Mouse (Mus musculus): ENCODE data around the gene Olfr1367. TPM values are rescaled to one million over a fixed set of nuclear protein-coding genes. Genes with fewer than 3 reads are reported as not detected.

Olfr1367 gene
- polyA plus RNA-seq (2015; fragmentation: Nextera tagmentation; extraction: Ambion mirVana), result not detected in 2 replicates

- Histone ChIP-seq H3K27me3 (replicated peaks) (no peaks in the 10 kb centered on the region), H3K27ac (no peak within 1 kb of the TSS), H3K9ac (no peak within 1 kb of the TSS), H3K4me1 (replicated peaks) (no peaks in the 10 kb centered on the region), H3K4me2 (replicated peaks) (no peak within 1 kb of the TSS), H3K9me3 (no peaks in the 10 kb centered on the region), H3K4me3 (replicated peaks) (no peak within 1 kb of the TSS), H3K36me3 (no peaks in the 10 kb centered on the region)
- WGBS, result 83% methylated on average over 1 of the region's 1 CpGs
- no peak for ATAC-seq
Observed at GRCm38 (mm10) chr13:21346610-21347009, at the start of gene Olfr1367. Olfr1367 (plus strand) TSS chr13:21346910.

- 27% methylated on average over 3 of the region's 3 CpGs for WGBS
- H3K4me3 ChIP-seq (replicated peaks), result no peak overlapping the region
- no peaks in the 10 kb centered on the region for H3K4me1 ChIP-seq (replicated peaks)
- no peaks in the 10 kb centered on the region for H3K36me3 ChIP-seq
- H3K27ac ChIP-seq, result no peak overlapping the region
- peak; percentile 63; the same call in 1 of the 2 replicates for ATAC-seq
- no peaks in the 10 kb centered on the region for H3K27me3 ChIP-seq (replicated peaks)
- H3K4me2 ChIP-seq (replicated peaks), result no peak overlapping the region
- no peak overlapping the region for H3K9ac ChIP-seq
- no peaks in the 10 kb centered on the region for H3K9me3 ChIP-seq
Observed at GRCm38 (mm10) chr13:21298557-21298956, 48.2 kb upstream of the Olfr1367 start.

- 60% methylated on average over 3 of the region's 3 CpGs for WGBS
- Histone ChIP-seq H3K4me2 (replicated peaks) (no peak overlapping the region), H3K27ac (no peak overlapping the region), H3K4me3 (replicated peaks) (no peak overlapping the region), H3K4me1 (replicated peaks) (no peaks in the 10 kb centered on the region), H3K9ac (no peak overlapping the region), H3K27me3 (replicated peaks) (no peaks in the 10 kb centered on the region), H3K9me3 (no peaks in the 10 kb centered on the region), H3K36me3 (no peaks in the 10 kb centered on the region)
- no peak for ATAC-seq
Observed at GRCm38 (mm10) chr13:21304483-21305066, 42.1 kb upstream of the Olfr1367 start.

- Histone ChIP-seq H3K4me1 (replicated peaks) (no peaks in the 10 kb centered on the region), H3K36me3 (no peaks in the 10 kb centered on the region), H3K9ac (no peak overlapping the region), H3K4me2 (replicated peaks) (no peak overlapping the region), H3K27ac (no peak overlapping the region), H3K9me3 (no peaks in the 10 kb centered on the region), H3K27me3 (replicated peaks) (no peaks in the 10 kb centered on the region), H3K4me3 (replicated peaks) (no peak overlapping the region)
- ATAC-seq, result no peak
- 53% methylated on average over 2 of the region's 2 CpGs for WGBS
Observed at GRCm38 (mm10) chr13:21309788-21310187, 36.9 kb upstream of the Olfr1367 start.

- H3K27me3 ChIP-seq (replicated peaks), result no peaks in the 10 kb centered on the region
- 24% methylated on average over 3 of the region's 3 CpGs for WGBS
- H3K4me3 ChIP-seq (replicated peaks), result no peak within 1 kb of the TSS
- H3K36me3 ChIP-seq, result no peaks in the 10 kb centered on the region
- no peak within 1 kb of the TSS for H3K9ac ChIP-seq
- no peak within 1 kb of the TSS for H3K4me2 ChIP-seq (replicated peaks)
- no peaks in the 10 kb centered on the region for H3K4me1 ChIP-seq (replicated peaks)
- no peak for ATAC-seq
- no peaks in the 10 kb centered on the region for H3K9me3 ChIP-seq
- no peak within 1 kb of the TSS for H3K27ac ChIP-seq
Observed at GRCm38 (mm10) chr13:21311926-21312325, 34.8 kb upstream of the Olfr1367 start, which contains the start of gene Gpx6. Gpx6 (plus strand) TSS chr13:21312125.

- Histone ChIP-seq H3K4me2 (replicated peaks) (no peak overlapping the region), H3K4me3 (replicated peaks) (no peak overlapping the region), H3K27me3 (replicated peaks) (no peaks in the 10 kb centered on the region), H3K9ac (no peak overlapping the region), H3K36me3 (no peaks in the 10 kb centered on the region), H3K9me3 (no peaks in the 10 kb centered on the region), H3K4me1 (replicated peaks) (no peaks in the 10 kb centered on the region), H3K27ac (no peak overlapping the region)
- ATAC-seq, result no peak
- 50% methylated on average over 4 of the region's 5 CpGs for WGBS
Observed at GRCm38 (mm10) chr13:21312854-21313253, 33.9 kb upstream of the Olfr1367 start.

GRCm38 (mm10) chr13:21313903-21314302 is 32.8 kb upstream of the Olfr1367 start:
- Histone ChIP-seq H3K4me1 (replicated peaks) (no peaks in the 10 kb centered on the region), H3K9me3 (no peaks in the 10 kb centered on the region), H3K27me3 (replicated peaks) (no peaks in the 10 kb centered on the region), H3K9ac (no peak overlapping the region), H3K4me3 (replicated peaks) (no peak overlapping the region), H3K4me2 (replicated peaks) (no peak overlapping the region), H3K36me3 (no peaks in the 10 kb centered on the region), H3K27ac (no peak overlapping the region)
- ATAC-seq, result no peak
- 76% methylated on average over 4 of the region's 4 CpGs for WGBS

- Histone ChIP-seq H3K9ac (no peak overlapping the region), H3K4me1 (replicated peaks) (no peaks in the 10 kb centered on the region), H3K9me3 (no peaks in the 10 kb centered on the region), H3K27me3 (replicated peaks) (no peaks in the 10 kb centered on the region), H3K27ac (no peak overlapping the region), H3K4me2 (replicated peaks) (no peak overlapping the region), H3K4me3 (replicated peaks) (no peak overlapping the region), H3K36me3 (no peaks in the 10 kb centered on the region)
- WGBS, result 60% methylated on average over 3 of the region's 3 CpGs
- no peak for ATAC-seq
Observed at GRCm38 (mm10) chr13:21320262-21320661, 26.4 kb upstream of the Olfr1367 start.

- Histone ChIP-seq H3K36me3 (no peaks in the 10 kb centered on the region), H3K27ac (no peak overlapping the region), H3K27me3 (replicated peaks) (no peaks in the 10 kb centered on the region), H3K4me3 (replicated peaks) (peak overlapping the region; percentile 30), H3K4me1 (replicated peaks) (no peaks in the 10 kb centered on the region), H3K4me2 (replicated peaks) (peak overlapping the region; percentile 59), H3K9me3 (no peaks in the 10 kb centered on the region), H3K9ac (0 out of 2 replicates have a peak overlapping the region, but pooled peaks have one; percentile 17)
- ATAC-seq, result no peak
- 6% methylated on average over 18 of the region's 18 CpGs for whole genome bisulfite sequencing
Observed at GRCm38 (mm10) chr13:21321890-21322494, 24.7 kb upstream of the Olfr1367 start.

GRCm38 (mm10) chr13:21322509-21323375 is 24.0 kb upstream of the Olfr1367 start:
- peak overlapping the region; percentile 30; the same call in 1 of the 2 replicates for H3K4me3 ChIP-seq (replicated peaks)
- no peaks in the 10 kb centered on the region for H3K9me3 ChIP-seq
- no peaks in the 10 kb centered on the region for H3K4me1 ChIP-seq (replicated peaks)
- 22% methylated on average over 18 of the region's 18 CpGs for WGBS
- no peaks in the 10 kb centered on the region for H3K36me3 ChIP-seq
- H3K4me2 ChIP-seq (replicated peaks), result peak overlapping the region; percentile 59
- H3K27me3 ChIP-seq (replicated peaks), result no peaks in the 10 kb centered on the region
- no peak overlapping the region for H3K27ac ChIP-seq
- H3K9ac ChIP-seq, result no peak overlapping the region
- ATAC-seq, result no peak

- H3K36me3 ChIP-seq, result no peaks in the 10 kb centered on the region
- ATAC-seq, result no peak
- no peaks in the 10 kb centered on the region for H3K27me3 ChIP-seq (replicated peaks)
- no peak overlapping the region for H3K9ac ChIP-seq
- WGBS, result 70% methylated on average over 6 of the region's 6 CpGs
- no peak overlapping the region for H3K27ac ChIP-seq
- H3K9me3 ChIP-seq, result no peaks in the 10 kb centered on the region
- peak overlapping the region; percentile 59; the same call in 1 of the 2 replicates for H3K4me2 ChIP-seq (replicated peaks)
- no peak overlapping the region for H3K4me3 ChIP-seq (replicated peaks)
- H3K4me1 ChIP-seq (replicated peaks), result no peaks in the 10 kb centered on the region
Observed at GRCm38 (mm10) chr13:21323405-21323804, 23.3 kb upstream of the Olfr1367 start.

- Histone ChIP-seq H3K4me3 (replicated peaks) (0 out of 2 replicates have a peak overlapping the region, but pooled peaks have one; percentile 35), H3K4me2 (replicated peaks) (peak overlapping the region; percentile 69), H3K4me1 (replicated peaks) (no peaks in the 10 kb centered on the region), H3K9me3 (no peaks in the 10 kb centered on the region), H3K27ac (no peak overlapping the region), H3K9ac (no peak overlapping the region), H3K36me3 (no peaks in the 10 kb centered on the region), H3K27me3 (replicated peaks) (no peaks in the 10 kb centered on the region)
- peak; percentile 54 for ATAC-seq
- WGBS, result 12% methylated on average over 4 of the region's 4 CpGs
Observed at GRCm38 (mm10) chr13:21326191-21326590, 20.5 kb upstream of the Olfr1367 start.
